8 mouse cellular contexts compared by ENCODE assay signal in the genomic region with DNA sequence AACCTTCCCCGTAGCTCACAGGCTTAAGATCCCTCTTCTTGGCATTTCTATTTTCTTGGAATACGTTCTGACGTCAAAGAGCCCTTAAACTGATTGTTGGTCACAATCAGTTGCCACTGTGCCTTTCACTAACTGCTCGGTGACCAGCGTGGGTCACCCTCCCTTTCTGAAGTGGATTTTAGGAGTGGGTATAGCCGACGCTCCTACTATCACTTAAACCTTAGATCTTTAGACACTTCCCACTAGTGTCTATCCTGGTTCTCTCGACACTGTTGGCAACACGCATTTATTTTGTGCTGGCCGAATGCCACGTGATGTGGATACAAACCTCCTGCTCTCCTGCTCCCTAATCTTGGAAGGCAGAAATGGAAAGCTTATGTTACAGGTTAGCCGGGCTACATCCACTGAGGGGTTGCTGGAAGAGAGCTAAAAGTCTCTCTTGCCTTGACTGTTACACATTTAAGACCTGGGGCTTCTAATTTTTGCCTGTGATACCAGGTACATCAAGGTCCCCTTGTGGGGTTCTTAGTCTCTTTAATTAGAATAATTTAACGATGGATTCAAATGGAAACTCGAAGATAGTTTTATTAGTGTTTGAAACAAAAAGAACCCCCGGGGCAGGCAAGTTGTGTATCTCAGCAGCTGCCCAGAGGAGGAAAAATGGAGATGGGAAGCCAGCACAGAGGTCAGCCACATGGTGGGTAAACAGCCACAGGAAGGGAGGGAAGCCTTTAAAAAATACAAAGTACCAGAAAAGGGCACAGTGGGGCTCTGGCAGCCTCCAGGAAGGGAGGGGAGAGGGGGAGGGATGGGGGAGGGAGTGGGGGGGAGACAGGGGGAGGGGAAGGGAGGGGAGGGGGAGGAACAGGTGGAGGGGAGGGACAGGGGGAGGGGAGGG. TPM values are rescaled to one million over a fixed set of nuclear protein-coding genes. Genes with fewer than 3 reads are reported as not detected.
A peak's percentile ranks its signal among the peaks of the same experiment; 100 is the strongest.
DNase-seq lines count a peak whose midpoint lies in the region; ATAC-seq lines count a peak whose summit lies in the region.

No protein-coding gene starts in this region.

- H3K27me3 ChIP-seq in midbrain, embryonic 10.5 days (ENCODE audit: low read depth, poor library complexity, severe bottlenecking) = peaks cover 41% of the 10 kb centered on the region
- no peaks in the 10 kb centered on the region for H3K27me3 ChIP-seq in midbrain, embryonic 13.5 days
- H3K27me3 ChIP-seq in heart, embryonic 10.5 days (ENCODE audit: insufficient read depth, poor library complexity, severe bottlenecking) = no peaks in the 10 kb centered on the region
- no peaks in the 10 kb centered on the region for H3K27me3 ChIP-seq in lung, embryonic 15.5 days

- DNase-seq in cerebellum, adult 18-20 months = peak; percentile 35 to 50
- DNase-seq in cerebellum, adult 11-12 months = no peak
- DNase-seq in midbrain, embryonic 10.5 days (ENCODE audit: low spot score) = no peak
- no peak for DNase-seq in heart, embryonic 10.5 days (ENCODE audit: low spot score)
- DNase-seq in spleen, postnatal 14 days (ENCODE audit: low spot score in 2 of 2) = no peak
- DNase-seq in adipocyte (ENCODE audit: low spot score) = no peak

- no peak overlapping the region for H3K9ac ChIP-seq in midbrain, embryonic 13.5 days (replicated peaks)
- H3K9ac ChIP-seq in lung, embryonic 15.5 days = no peak overlapping the region

- H3K4me3 ChIP-seq in midbrain, embryonic 10.5 days = no peak overlapping the region
- no peak overlapping the region for H3K4me3 ChIP-seq in midbrain, embryonic 13.5 days (replicated peaks)
- no peak overlapping the region for H3K4me3 ChIP-seq in heart, embryonic 10.5 days
- H3K4me3 ChIP-seq in lung, embryonic 15.5 days = no peak overlapping the region

- 71% methylated on average over 15 of the region's 15 CpGs for WGBS in midbrain, embryonic 10.5 days
- 61% methylated on average over 15 of the region's 15 CpGs for WGBS in midbrain, embryonic 13.5 days
- WGBS in heart, embryonic 10.5 days = 55% methylated on average over 15 of the region's 15 CpGs
- 39% methylated on average over 15 of the region's 15 CpGs for WGBS in lung, embryonic 15.5 days

- ATAC-seq in midbrain, embryonic 13.5 days = no peak
- ATAC-seq in lung, embryonic 15.5 days (ENCODE audit: borderline replicate concordance, extremely low read depth, low FRiP score, low TSS enrichment) = no peak

- peaks cover 11% of the 10 kb centered on the region for H3K4me1 ChIP-seq in midbrain, embryonic 10.5 days
- H3K4me1 ChIP-seq in midbrain, embryonic 13.5 days (replicated peaks) = 0 out of 2 replicates have a peak, but pooled peaks cover 3% of the 10 kb centered on the region
- H3K4me1 ChIP-seq in heart, embryonic 10.5 days = peaks cover 26% of the 10 kb centered on the region
- H3K4me1 ChIP-seq in lung, embryonic 15.5 days = peaks cover 15% of the 10 kb centered on the region

- no peaks in the 10 kb centered on the region for H3K36me3 ChIP-seq in midbrain, embryonic 10.5 days
- H3K36me3 ChIP-seq in midbrain, embryonic 13.5 days = no peaks in the 10 kb centered on the region
- H3K36me3 ChIP-seq in heart, embryonic 10.5 days = no peaks in the 10 kb centered on the region
- H3K36me3 ChIP-seq in lung, embryonic 15.5 days = no peaks in the 10 kb centered on the region

- H3K27ac ChIP-seq in midbrain, embryonic 10.5 days (replicated peaks) = peak overlapping the region; percentile 28; the same call in 1 of the 2 replicates
- H3K27ac ChIP-seq in midbrain, embryonic 13.5 days = no peak overlapping the region
- H3K27ac ChIP-seq in heart, embryonic 10.5 days = peak overlapping the region; percentile 45
- peak overlapping the region; percentile 76 for H3K27ac ChIP-seq in lung, embryonic 15.5 days

- H3K4me2 ChIP-seq in midbrain, embryonic 13.5 days (replicated peaks) = no peak overlapping the region
- H3K4me2 ChIP-seq in lung, embryonic 15.5 days = no peak overlapping the region

- H3K9me3 ChIP-seq in midbrain, embryonic 10.5 days (replicated peaks) = no peaks in the 10 kb centered on the region
- no peaks in the 10 kb centered on the region for H3K9me3 ChIP-seq in midbrain, embryonic 13.5 days
- no peaks in the 10 kb centered on the region for H3K9me3 ChIP-seq in heart, embryonic 10.5 days
- H3K9me3 ChIP-seq in lung, embryonic 15.5 days = no peaks in the 10 kb centered on the region

RNA-seq across cellular contexts. Expression of a gene that starts 13.2 kb away (rescaled TPM):
- 0.84 and 1.8 TPM in 2 replicates for polyA plus RNA-seq in midbrain, embryonic 10.5 days (2016; fragmentation: Nextera tagmentation; extraction: Ambion mirVana)
- 0.50 and 1.5 TPM in 2 replicates for polyA plus RNA-seq in midbrain, embryonic 13.5 days (2015; fragmentation: Nextera tagmentation; extraction: Ambion mirVana)
- polyA plus RNA-seq in heart, embryonic 10.5 days (2016; fragmentation: Nextera tagmentation; extraction: Ambion mirVana) = 0.50 TPM in 1 of 2 replicates, not detected in the other
- polyA plus RNA-seq in lung, embryonic 15.5 days (2015; fragmentation: Nextera tagmentation; extraction: Ambion mirVana) = 4.3 and 4.6 TPM in 2 replicates

Comparison
In these comparisons a context has a peak if more than half of its experiments do, and no peak if none do; other contexts are left out.
1. DNase-seq: peak in cerebellum, adult 18-20 months (2 of 2); none in cerebellum, adult 11-12 months (single experiment), midbrain, embryonic 10.5 days (single experiment), heart, embryonic 10.5 days (single experiment), spleen, postnatal 14 days (0 of 2) and adipocyte (single experiment).